Mouse (Mus musculus) stomach, postnatal 0 days (tissue): ENCODE measurements around the gene Yju2.

Experiments
- CTCF ChIP-seq: IDR thresholded peaks from 2 replicates; pipeline ENCODE4 v1.5.1; 2016; ENCODE audit warnings: antibody characterized with exemption, low read depth, mild to moderate bottlenecking, moderate library complexity
- EP300 ChIP-seq: optimal IDR thresholded peaks from 2 replicates; pipeline ENCODE3; 2016; ENCODE audit warnings: antibody characterized with exemption

DNA sequence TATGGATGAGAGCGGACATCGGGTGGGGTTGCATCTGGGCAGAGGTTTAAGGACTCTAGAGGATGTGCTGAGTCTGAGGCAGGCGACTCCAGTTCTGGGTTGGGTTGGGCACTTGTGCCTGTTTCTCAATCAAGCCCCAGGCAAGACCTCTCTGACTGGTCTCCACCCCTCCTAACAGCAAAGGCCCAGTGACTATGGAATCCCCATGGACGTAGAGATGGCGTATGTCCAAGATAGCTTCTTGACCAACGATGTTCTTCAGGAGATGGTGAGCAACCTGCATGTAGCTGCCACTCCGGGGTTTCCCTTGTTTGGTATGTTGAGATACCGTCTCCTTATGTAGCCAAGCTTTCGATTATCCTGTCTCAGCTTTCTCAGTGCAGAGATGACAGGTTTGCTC, 56.4 kb downstream of the Yju2 start:
- TF ChIP-seq CTCF = no peak
- no peak for TF ChIP-seq EP300
